Mouse (Mus musculus) intestine, embryonic 16.5 days (tissue): ENCODE results near the gene Kcna6. TPM values are rescaled to one million over a fixed set of nuclear protein-coding genes. Genes with fewer than 3 reads are reported as not detected.

ENCODE experiments used
- polyA plus RNA-seq: library from polyadenylated mRNA; unstranded; fragments of >200 nt; fragmentation: Nextera tagmentation; extraction: Ambion mirVana; gene quantifications from 2 replicates; pipeline ENCODE4 v1.2.1, GENCODE M21; 2015

Gene Kcna6
- polyA plus RNA-seq, 1 experiment from 2014 or later: 2.2 TPM

Other genes starting within 250 kb of the Kcna6 start
- 6.5 and 7.6 TPM in 2 replicates for gene Kcna5, start 205.3 kb downstream of the Kcna6 start, polyA plus RNA-seq
- gene Kcna1, start 94.3 kb downstream of the Kcna6 start, polyA plus RNA-seq: 0.05 and 0.23 TPM in 2 replicates
- 316 and 328 TPM in 2 replicates for gene Ndufa9, start 108.5 kb upstream of the Kcna6 start, polyA plus RNA-seq
- gene Akap3, start 112.4 kb upstream of the Kcna6 start, polyA plus RNA-seq: not detected in 2 replicates
- not detected in 2 replicates for gene Dyrk4, start 181.2 kb upstream of the Kcna6 start, polyA plus RNA-seq
- 35.2 and 37.1 TPM in 2 replicates for gene Rad51ap1, start 198.9 kb upstream of the Kcna6 start, polyA plus RNA-seq
- gene D6Wsu163e, start 199.3 kb upstream of the Kcna6 start, polyA plus RNA-seq: 20.7 and 23.1 TPM in 2 replicates